Mouse (Mus musculus): Measurements from ENCODE around the gene Crp. TPM values are rescaled to one million over a fixed set of nuclear protein-coding genes. Genes with fewer than 3 reads are reported as not detected.

Gene Crp
- total and polyA plus RNA-seq, 3 experiments, result not detected

- Histone ChIP-seq H3K27ac (ENCODE audit: control insufficient read depth, low read depth, low read length) (no peak overlapping the region), H3K9ac (ENCODE audit: control insufficient read depth, low read depth, low read length, poor library complexity, severe bottlenecking) (no peak overlapping the region), H3K4me1 (ENCODE audit: control insufficient read depth in 1 of 2, insufficient read depth in 2 of 2, low read length in 2 of 2) (no peaks in the 10 kb centered on the region), H3K79me2 (ENCODE audit: control insufficient read depth, insufficient read depth, low read length, poor library complexity) (no peaks in the 10 kb centered on the region), H3K9me3 (replicated peaks; ENCODE audit: insufficient read depth, low read length) (no peaks in the 10 kb centered on the region), H3K4me3 (ENCODE audit: control insufficient read depth in 1 of 2, insufficient read depth in 1 of 2, low read depth in 2 of 2, low read length in 2 of 2) (no peak overlapping the region), H3K36me3 (ENCODE audit: control insufficient read depth in 1 of 2, insufficient read depth in 2 of 2, low read length in 2 of 2) (no peaks in the 10 kb centered on the region), H3K27me3 (ENCODE audit: control insufficient read depth in 1 of 2, insufficient read depth in 2 of 2, low read length in 2 of 2) (no peaks in the 10 kb centered on the region)
- no peak for DNase-seq (ENCODE audit: low read depth, low spot score)
- TF ChIP-seq USF1 (IDR thresholded peaks at IDR 0.05; ENCODE audit: low read depth, low read length) (no peak), MAX (IDR thresholded peaks at IDR 0.05; ENCODE audit: low read length) (no peak), USF2 (IDR thresholded peaks at IDR 0.05; ENCODE audit: borderline replicate concordance in 1 of 2, insufficient read depth in 1 of 2, low read depth in 1 of 2, low read length in 2 of 2) (no peak), CHD1 (IDR thresholded peaks at IDR 0.05; ENCODE audit: low read depth, low read length) (no peak), RCOR1 (IDR thresholded peaks at IDR 0.05; ENCODE audit: low read depth, low read length) (no peak), ZMIZ1 (IDR thresholded peaks at IDR 0.05; ENCODE audit: low read depth, low read length) (no peak), ZNF384 (IDR thresholded peaks at IDR 0.05; ENCODE audit: low read depth, low read length) (no peak), NRF1 (IDR thresholded peaks at IDR 0.05; ENCODE audit: insufficient read depth, low read depth, low read length, poor library complexity, severe bottlenecking) (no peak), ETS1 (IDR thresholded peaks at IDR 0.05; ENCODE audit: low read depth, low read length) (no peak), CHD2 (IDR thresholded peaks at IDR 0.05; ENCODE audit: low read length) (no peak), SMC3 (IDR thresholded peaks at IDR 0.05; ENCODE audit: low read depth, low read length) (no peak), POLR2AphosphoS2 (IDR thresholded peaks at IDR 0.05; ENCODE audit: low read length) (no peak), BHLHE40 (IDR thresholded peaks at IDR 0.05; ENCODE audit: borderline replicate concordance, low read depth, low read length) (no peak)
Measured at GRCm38 (mm10) chr1:172701381-172701780, 3.5 kb downstream of the Crp start.

- Histone ChIP-seq H3K27me3 (ENCODE audit: control insufficient read depth in 1 of 2, insufficient read depth in 2 of 2, low read length in 2 of 2) (no peaks in the 10 kb centered on the region), H3K4me3 (ENCODE audit: control insufficient read depth in 1 of 2, insufficient read depth in 1 of 2, low read depth in 2 of 2, low read length in 2 of 2) (no peak overlapping the region), H3K4me1 (ENCODE audit: control insufficient read depth in 1 of 2, insufficient read depth in 2 of 2, low read length in 2 of 2) (no peaks in the 10 kb centered on the region), H3K79me2 (ENCODE audit: control insufficient read depth, insufficient read depth, low read length, poor library complexity) (no peaks in the 10 kb centered on the region), H3K36me3 (ENCODE audit: control insufficient read depth in 1 of 2, insufficient read depth in 2 of 2, low read length in 2 of 2) (no peaks in the 10 kb centered on the region), H3K27ac (ENCODE audit: control insufficient read depth, low read depth, low read length) (no peak overlapping the region), H3K9me3 (replicated peaks; ENCODE audit: insufficient read depth, low read length) (no peaks in the 10 kb centered on the region), H3K9ac (ENCODE audit: control insufficient read depth, low read depth, low read length, poor library complexity, severe bottlenecking) (no peak overlapping the region)
- no peak for TF ChIP-seq CHD1 (IDR thresholded peaks at IDR 0.05; ENCODE audit: low read depth, low read length)
- no peak for DNase-seq (ENCODE audit: low read depth, low spot score)
Measured at GRCm38 (mm10) chr1:172701901-172702300, 4.0 kb downstream of the Crp start.

DNA sequence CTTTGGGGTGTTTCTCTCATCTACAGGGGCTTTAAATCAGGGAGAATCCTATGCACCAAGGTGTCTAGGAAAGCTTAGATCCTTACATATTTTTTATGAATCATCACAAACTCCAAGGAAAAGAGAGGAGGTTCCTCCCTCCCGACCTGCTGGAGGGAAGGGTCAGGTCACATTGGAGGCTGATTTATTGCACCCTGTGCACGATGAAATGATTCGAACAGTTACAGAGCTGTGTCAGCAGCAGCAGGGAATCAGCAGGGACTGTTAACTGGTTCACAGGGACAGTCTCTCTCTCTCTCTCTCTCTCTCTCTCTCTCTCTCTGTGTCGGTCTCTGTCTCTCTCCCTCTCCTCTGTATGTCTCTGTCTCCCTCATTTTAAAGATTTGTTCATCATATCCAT lies 6.9 kb downstream of the Crp start:
- Histone ChIP-seq H3K4me1 (ENCODE audit: control insufficient read depth in 1 of 2, insufficient read depth in 2 of 2, low read length in 2 of 2) (no peaks in the 10 kb centered on the region), H3K27me3 (ENCODE audit: control insufficient read depth in 1 of 2, insufficient read depth in 2 of 2, low read length in 2 of 2) (no peaks in the 10 kb centered on the region), H3K36me3 (ENCODE audit: control insufficient read depth in 1 of 2, insufficient read depth in 2 of 2, low read length in 2 of 2) (no peaks in the 10 kb centered on the region), H3K79me2 (ENCODE audit: control insufficient read depth, insufficient read depth, low read length, poor library complexity) (no peaks in the 10 kb centered on the region), H3K9ac (ENCODE audit: control insufficient read depth, low read depth, low read length, poor library complexity, severe bottlenecking) (no peak overlapping the region), H3K9me3 (replicated peaks; ENCODE audit: insufficient read depth, low read length) (no peaks in the 10 kb centered on the region), H3K4me3 (ENCODE audit: control insufficient read depth in 1 of 2, insufficient read depth in 1 of 2, low read depth in 2 of 2, low read length in 2 of 2) (no peak overlapping the region), H3K27ac (ENCODE audit: control insufficient read depth, low read depth, low read length) (no peak overlapping the region)
- no peak for DNase-seq (ENCODE audit: low read depth, low spot score)
- TF ChIP-seq NELFE (IDR thresholded peaks at IDR 0.05; ENCODE audit: low read depth, low read length), result no peak
- TF ChIP-seq TBP (IDR thresholded peaks at IDR 0.05; ENCODE audit: low read depth, low read length), result no peak
- TF ChIP-seq GABPA (IDR thresholded peaks at IDR 0.05; ENCODE audit: low read depth, low read length), result no peak
- no peak for TF ChIP-seq POLR2AphosphoS5 (IDR thresholded peaks at IDR 0.05; ENCODE audit: borderline replicate concordance, low read depth, low read length)
